Mouse (Mus musculus) MEL (cell line): ENCODE data around the gene Dusp16. TPM values are rescaled to one million over a fixed set of nuclear protein-coding genes. Genes with fewer than 3 reads are reported as not detected.

Source experiments
- DNase-seq: peaks from one replicate; pipeline ENCODE4 v3.0.0; 2011; ENCODE audit warnings: low read depth, low spot score
- H3K27ac ChIP-seq: 2 replicates; pipeline ENCODE4 v1.5.1; 2012; ENCODE audit warnings: low read depth, mild to moderate bottlenecking, control low read depth, low read length, moderate library complexity; ENCODE audit not compliant: control insufficient read depth
- H3K27me3 ChIP-seq, 2 experiments: fragments of 150-350 bp in 1 of 2; sonication (generic) in 1 of 2; 2 replicates each; pipeline ENCODE4 v1.6.1; 2012; ENCODE audit warnings: low read length in 2 of 2, mild to moderate bottlenecking in 2 of 2, improper control_type of control experiment in 1 of 2, moderate library complexity in 1 of 2; ENCODE audit not compliant: insufficient read depth in 2 of 2, control insufficient read depth in 1 of 2
- H3K36me3 ChIP-seq, 2 experiments: 2 replicates each; pipeline ENCODE4 v1.6.1; 2012 to 2014; ENCODE audit warnings: low read length in 2 of 2, improper control_type of control experiment in 1 of 2, inconsistent platforms in 1 of 2, mild to moderate bottlenecking in 1 of 2; ENCODE audit not compliant: insufficient read depth in 2 of 2, control insufficient read depth in 1 of 2
- H3K4me1 ChIP-seq, 2 experiments: fragments of 150-350 bp in 1 of 2; sonication (generic) in 1 of 2; 2 replicates each; pipeline ENCODE4 v1.6.1; 2012; ENCODE audit warnings: low read length in 2 of 2, improper control_type of control experiment in 1 of 2, mild to moderate bottlenecking in 1 of 2; ENCODE audit not compliant: insufficient read depth in 2 of 2, control insufficient read depth in 1 of 2
- H3K4me3 ChIP-seq, 2 experiments: fragments of 150-350 bp in 1 of 2; sonication (generic) in 1 of 2; 2 replicates each; pipeline ENCODE4 v1.5.1; 2012; ENCODE audit warnings: low read depth in 2 of 2, low read length in 2 of 2, mild to moderate bottlenecking in 2 of 2, moderate library complexity in 2 of 2, control low read depth in 1 of 2, improper control_type of control experiment in 1 of 2; ENCODE audit not compliant: control insufficient read depth in 1 of 2, insufficient read depth in 1 of 2
- H3K79me2 ChIP-seq: 2 replicates; pipeline ENCODE4 v1.6.1; 2012; ENCODE audit warnings: mild to moderate bottlenecking, low read length, moderate library complexity; ENCODE audit not compliant: control insufficient read depth, poor library complexity, insufficient read depth
- H3K9ac ChIP-seq: 2 replicates; pipeline ENCODE4 v1.6.1; 2012; ENCODE audit warnings: low read depth, mild to moderate bottlenecking, control low read depth, low read length, moderate library complexity; ENCODE audit not compliant: control insufficient read depth, poor library complexity, severe bottlenecking
- H3K9me3 ChIP-seq: fragments of 150-350 bp; sonication (generic); replicated peaks from 2 replicates; pipeline ENCODE4 v1.6.1; 2012; ENCODE audit warnings: mild to moderate bottlenecking, low read length, improper control_type of control experiment, moderate library complexity; ENCODE audit not compliant: insufficient read depth
- BHLHE40 ChIP-seq: IDR thresholded peaks from 2 replicates; pipeline ENCODE4 v1.6.1; 2012; ENCODE audit warnings: low read depth, mild to moderate bottlenecking, inconsistent platforms, low read length, improper control_type of control experiment, borderline replicate concordance
- CTCF ChIP-seq, 3 experiments: IDR thresholded peaks in 2 of 3; conservative IDR thresholded peaks in 1 of 3; 2 replicates each; pipeline ENCODE4 v1.5.1; 2011 to 2012; ENCODE audit warnings: low read length in 3 of 3, low read depth in 2 of 3, mild to moderate bottlenecking in 2 of 3, improper control_type of control experiment in 1 of 3, inconsistent platforms in 1 of 3, mixed read lengths in 1 of 3, moderate library complexity in 1 of 3; ENCODE audit not compliant: control insufficient read depth in 1 of 3, insufficient read depth in 1 of 3, poor library complexity in 1 of 3, severe bottlenecking in 1 of 3
- E2F4 ChIP-seq: IDR thresholded peaks from 2 replicates; pipeline ENCODE4 v1.6.1; 2011; ENCODE audit warnings: low read depth, low read length, improper control_type of control experiment, borderline replicate concordance
- ELF1 ChIP-seq: IDR thresholded peaks from 2 replicates; pipeline ENCODE4 v1.6.1; 2014; ENCODE audit warnings: low read depth, mild to moderate bottlenecking, inconsistent platforms, low read length, improper control_type of control experiment, moderate library complexity
- EP300 ChIP-seq, 2 experiments: IDR thresholded peaks; 2 replicates each; pipeline ENCODE4 v1.6.1; 2011; ENCODE audit warnings: improper control_type of control experiment in 2 of 2, low read length in 2 of 2, low read depth in 1 of 2, mild to moderate bottlenecking in 1 of 2
- ETS1 ChIP-seq: IDR thresholded peaks from 2 replicates; pipeline ENCODE4 v1.6.1; 2012; ENCODE audit warnings: low read depth, mild to moderate bottlenecking, inconsistent platforms, low read length, improper control_type of control experiment, moderate library complexity
- HCFC1 ChIP-seq: IDR thresholded peaks from 2 replicates; pipeline ENCODE4 v1.6.1; 2012; ENCODE audit warnings: low read depth, mild to moderate bottlenecking, inconsistent platforms, low read length, improper control_type of control experiment, moderate library complexity
- MAFK ChIP-seq: IDR thresholded peaks from 2 replicates; pipeline ENCODE4 v1.6.1; 2011; ENCODE audit warnings: low read depth, mild to moderate bottlenecking, low read length, improper control_type of control experiment, borderline replicate concordance
- MAX ChIP-seq: IDR thresholded peaks from 2 replicates; pipeline ENCODE4 v1.6.1; 2011; ENCODE audit warnings: low read length, improper control_type of control experiment
- MAZ ChIP-seq: IDR thresholded peaks from 2 replicates; pipeline ENCODE4 v1.6.1; 2012; ENCODE audit warnings: low read depth, mild to moderate bottlenecking, inconsistent platforms, low read length, improper control_type of control experiment
- MXI1 ChIP-seq: IDR thresholded peaks from 2 replicates; pipeline ENCODE4 v1.6.1; 2011; ENCODE audit warnings: mild to moderate bottlenecking, low read depth, low read length, improper control_type of control experiment
- MYC ChIP-seq: IDR thresholded peaks from 2 replicates; pipeline ENCODE4 v1.6.1; 2011; ENCODE audit warnings: low read depth, mild to moderate bottlenecking, low read length, improper control_type of control experiment, moderate library complexity
- NELFE ChIP-seq: IDR thresholded peaks from 2 replicates; pipeline ENCODE4 v1.6.1; 2011; ENCODE audit warnings: low read depth, low read length, improper control_type of control experiment
- POLR2A ChIP-seq, 2 experiments: IDR thresholded peaks; 2 replicates each; pipeline ENCODE4 v1.6.1; 2011 to 2012; ENCODE audit warnings: low read length in 2 of 2, mild to moderate bottlenecking in 2 of 2, control low read depth in 1 of 2, improper control_type of control experiment in 1 of 2, low read depth in 1 of 2, moderate library complexity in 1 of 2; ENCODE audit not compliant: control insufficient read depth in 1 of 2, insufficient read depth in 1 of 2, poor library complexity in 1 of 2
- POLR2AphosphoS5 ChIP-seq: IDR thresholded peaks from 2 replicates; pipeline ENCODE4 v1.6.1; 2012; ENCODE audit warnings: low read depth, borderline replicate concordance, mild to moderate bottlenecking, inconsistent platforms, low read length, moderate library complexity, mixed read lengths
- RAD21 ChIP-seq: IDR thresholded peaks from 2 replicates; pipeline ENCODE4 v1.6.1; 2011; ENCODE audit warnings: mild to moderate bottlenecking, low read depth, low read length, improper control_type of control experiment
- SIN3A ChIP-seq: IDR thresholded peaks from 2 replicates; pipeline ENCODE4 v1.6.1; 2012; ENCODE audit warnings: low read length, improper control_type of control experiment, inconsistent platforms
- SMC3 ChIP-seq: IDR thresholded peaks from 2 replicates; pipeline ENCODE4 v1.6.1; 2011; ENCODE audit warnings: low read depth, low read length, improper control_type of control experiment
- TAL1 ChIP-seq: IDR thresholded peaks from 2 replicates; pipeline ENCODE4 v1.6.1; 2012; ENCODE audit warnings: mild to moderate bottlenecking, inconsistent platforms, low read length, moderate library complexity, mixed read lengths
- TBP ChIP-seq: IDR thresholded peaks from 2 replicates; pipeline ENCODE4 v1.8.0; 2011; ENCODE audit warnings: low read depth, low read length, improper control_type of control experiment
- USF2 ChIP-seq, 2 experiments: IDR thresholded peaks; 2 replicates each; pipeline ENCODE4 v1.6.1; 2011 to 2012; ENCODE audit warnings: improper control_type of control experiment in 2 of 2, low read length in 2 of 2, borderline replicate concordance in 1 of 2, inconsistent platforms in 1 of 2, low read depth in 1 of 2, mild to moderate bottlenecking in 1 of 2; ENCODE audit not compliant: insufficient read depth in 1 of 2
- ZC3H11A ChIP-seq: IDR thresholded peaks from 2 replicates; pipeline ENCODE4 v1.6.1; 2012; ENCODE audit warnings: low read depth, mild to moderate bottlenecking, inconsistent platforms, low read length, improper control_type of control experiment
- ZKSCAN1 ChIP-seq: IDR thresholded peaks from 2 replicates; pipeline ENCODE4 v1.6.1; 2012; ENCODE audit warnings: low read depth, mild to moderate bottlenecking, inconsistent platforms, low read length, improper control_type of control experiment, moderate library complexity
- ZMIZ1 ChIP-seq: IDR thresholded peaks from 2 replicates; pipeline ENCODE4 v1.6.1; 2012; ENCODE audit warnings: low read depth, mild to moderate bottlenecking, inconsistent platforms, low read length, improper control_type of control experiment, moderate library complexity
- polyA plus RNA-seq, 2 experiments: library from polyadenylated mRNA; stranded (reverse) in 1 of 2; unstranded in 1 of 2; fragments of >175 nt in 1 of 2; fragments of >200 nt in 1 of 2; gene quantifications; 2 replicates each; pipeline versions ENCODE4 v1.2.1 to v1.2.4; 2012; ENCODE audit warnings: low replicate concordance in 2 of 2, low read depth in 1 of 2; ENCODE audit not compliant: insufficient read length in 2 of 2, insufficient read depth in 1 of 2, missing spikeins in 1 of 2
- total RNA-seq: library from RNA; depleted of rRNA; stranded (reverse); fragments of 300-350 nt; gene quantifications from 2 replicates; pipeline ENCODE4 v1.2.3, GENCODE M21; 2012

Gene Dusp16
- total and polyA plus RNA-seq, 3 experiments, result 1.9 to 6.9 TPM; not detected in 1

DNA sequence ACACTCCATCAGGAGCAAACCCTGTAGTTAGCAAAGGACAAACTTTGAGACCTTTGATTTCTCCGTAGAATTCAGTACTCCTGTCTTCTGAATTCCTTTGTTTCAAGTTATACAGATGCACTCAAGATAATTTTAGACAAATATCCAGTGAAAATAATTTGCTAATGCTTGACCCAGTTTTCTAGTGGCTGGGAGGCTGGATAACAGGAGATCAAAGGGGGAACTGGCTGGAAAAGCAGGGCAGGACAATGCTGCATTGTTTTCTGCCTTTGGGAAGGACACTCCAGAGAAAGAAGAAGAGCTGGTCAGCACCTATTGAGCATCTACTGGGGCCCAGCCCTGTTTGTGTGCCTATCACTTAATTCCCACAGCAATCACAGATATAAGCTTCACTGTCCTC lies 9.1 kb upstream of the Dusp16 start (continued):
- no peak for TF ChIP-seq ZKSCAN1

DNA sequence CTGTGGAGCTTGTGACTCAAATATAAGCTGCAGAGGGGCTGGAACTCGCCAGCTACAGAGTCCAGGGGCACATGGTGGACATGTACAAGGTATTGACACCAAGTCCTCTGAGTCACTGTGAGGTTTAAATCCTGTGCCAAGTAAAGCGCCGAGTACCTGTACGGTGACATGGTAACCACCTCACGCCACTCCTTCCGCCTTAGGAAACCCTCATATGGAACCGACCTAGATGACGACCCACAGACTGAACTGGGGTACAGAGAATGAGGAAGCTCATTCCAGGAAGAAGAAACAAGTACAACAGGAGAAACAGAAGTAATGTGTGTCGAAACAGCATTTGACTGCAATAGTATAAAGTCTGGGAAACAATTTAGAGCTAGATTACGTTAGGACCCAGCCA lies 3.9 kb upstream of the Dusp16 start:
- Histone ChIP-seq H3K79me2 (peaks cover 5% of the 10 kb centered on the region; the same call in 1 of the 2 replicates), H3K27me3 (no peaks in the 10 kb centered on the region), H3K36me3 (peaks cover 0 to 3% of the 10 kb centered on the region in 2 experiments; a peak in 1 of 4 replicates), H3K9me3 (no peaks in the 10 kb centered on the region), H3K9ac (peak overlapping the region; percentile 56), H3K4me1 (peaks cover 0 to 3% of the 10 kb centered on the region in 2 experiments; a peak in 1 of 4 replicates), H3K4me3 (peak overlapping the region; percentile 41 to 46; a peak in 3 of 4 replicates), H3K27ac (peak overlapping the region; percentile 50)
- peak; percentile 84 for DNase-seq
- no peak for TF ChIP-seq EP300 (IDR thresholded peaks at IDR 0.05; ENCODE audit: low read depth in 1 of 2, low read length in 2 of 2)
- peak; percentile 79 for TF ChIP-seq TBP
- TF ChIP-seq USF2 (IDR thresholded peaks at IDR 0.05; ENCODE audit: borderline replicate concordance in 1 of 2, insufficient read depth in 1 of 2, low read depth in 1 of 2, low read length in 2 of 2), result no peak
- TF ChIP-seq MAX, result 0 out of 2 replicates have a peak, but pooled peaks have one; percentile 28
- no peak for TF ChIP-seq ZC3H11A
- 0 out of 2 replicates have a peak, but pooled peaks have one; percentile 23 for TF ChIP-seq HCFC1
- peak; percentile 32; the same call in 1 of the 2 replicates for TF ChIP-seq NELFE
- TF ChIP-seq E2F4, result no peak
- no peak for TF ChIP-seq MXI1
- no peak for TF ChIP-seq TAL1
- no peak for TF ChIP-seq BHLHE40
- no peak for TF ChIP-seq ZMIZ1
- TF ChIP-seq MAZ, result no peak
- no peak; the same call in 1 of the 2 replicates for TF ChIP-seq MYC
- no peak for TF ChIP-seq MAFK
- TF ChIP-seq SMC3, result no peak
- no peak for TF ChIP-seq POLR2AphosphoS5
- peak in 1 of 2 experiments; percentile 38; a peak in 1 of 4 replicates for TF ChIP-seq POLR2A (IDR thresholded peaks at IDR 0.05; ENCODE audit: control insufficient read depth in 1 of 2, insufficient read depth in 1 of 2, low read depth in 1 of 2, low read length in 2 of 2, poor library complexity in 1 of 2)
- no peak for TF ChIP-seq CTCF (IDR thresholded peaks at IDR 0.05 in 2 of 3, conservative IDR thresholded peaks at IDR 0.05 in 1 of 3; ENCODE audit: control insufficient read depth in 1 of 3, insufficient read depth in 1 of 3, low read depth in 2 of 3, low read length in 3 of 3, poor library complexity in 1 of 3, severe bottlenecking in 1 of 3)
- peak; percentile 56; the same call in 1 of the 2 replicates for TF ChIP-seq SIN3A
- peak; percentile 54; the same call in 1 of the 2 replicates for TF ChIP-seq ETS1
- peak; percentile 70 for TF ChIP-seq ELF1
- TF ChIP-seq RAD21, result no peak
